Mouse (Mus musculus) thymus, postnatal 0 days (tissue): ENCODE measurements around the gene Mia2. TPM values are rescaled to one million over a fixed set of nuclear protein-coding genes. Genes with fewer than 3 reads are reported as not detected.

ENCODE experiments used
- DNase-seq: peaks from one replicate; pipeline ENCODE4 v3.0.0-alpha.2; 2015; ENCODE audit warnings: low spot score
- polyA plus RNA-seq: library from polyadenylated mRNA; unstranded; fragments of >200 nt; fragmentation: Nextera tagmentation; extraction: Ambion mirVana; gene quantifications from 2 replicates; pipeline ENCODE4 v1.2.1, GENCODE M21; 2015

The Mia2 gene
- polyA plus RNA-seq, 1 experiment from 2014 or later = 181 TPM

DNA sequence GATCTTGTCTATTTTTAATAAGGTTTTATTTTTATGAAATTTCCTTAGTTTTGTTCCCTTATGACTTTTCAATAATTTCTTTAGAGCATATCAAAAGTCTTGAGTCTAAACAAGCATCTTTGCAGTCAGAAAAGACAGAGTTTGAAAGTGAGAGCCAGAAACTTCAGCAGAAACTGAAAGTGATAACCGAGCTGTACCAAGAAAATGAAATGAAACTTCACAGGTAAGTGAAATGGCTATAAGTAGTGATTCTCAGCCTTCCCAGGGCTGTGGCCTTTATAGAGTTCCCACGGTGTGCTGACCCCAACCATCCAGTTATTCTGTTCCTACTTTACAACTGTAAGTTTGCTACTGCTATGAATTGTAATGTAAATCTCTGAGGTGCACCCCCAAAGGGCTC, 67.2 kb downstream of the Mia2 start:
- DNase-seq = no peak

DNA sequence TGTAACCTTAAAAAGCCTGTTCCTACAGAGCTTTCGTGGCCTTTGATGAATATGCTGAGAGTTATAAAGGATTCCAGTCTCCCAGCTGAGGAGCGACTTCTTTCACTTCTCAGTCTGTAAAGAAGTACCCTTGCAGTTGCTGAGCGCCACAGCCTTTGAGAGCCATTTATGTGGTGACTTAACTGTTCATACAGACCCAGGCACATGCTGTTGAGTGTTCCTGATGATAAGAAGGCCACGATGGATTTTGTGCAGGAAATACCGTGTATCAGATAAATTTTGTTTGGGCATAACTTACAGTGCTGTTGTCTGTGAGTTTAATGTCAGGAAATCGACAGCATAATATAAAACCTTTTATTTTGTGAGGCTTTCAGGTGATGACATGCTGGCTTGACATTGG, 68.9 kb downstream of the Mia2 start:
- no peak for DNase-seq

DNA sequence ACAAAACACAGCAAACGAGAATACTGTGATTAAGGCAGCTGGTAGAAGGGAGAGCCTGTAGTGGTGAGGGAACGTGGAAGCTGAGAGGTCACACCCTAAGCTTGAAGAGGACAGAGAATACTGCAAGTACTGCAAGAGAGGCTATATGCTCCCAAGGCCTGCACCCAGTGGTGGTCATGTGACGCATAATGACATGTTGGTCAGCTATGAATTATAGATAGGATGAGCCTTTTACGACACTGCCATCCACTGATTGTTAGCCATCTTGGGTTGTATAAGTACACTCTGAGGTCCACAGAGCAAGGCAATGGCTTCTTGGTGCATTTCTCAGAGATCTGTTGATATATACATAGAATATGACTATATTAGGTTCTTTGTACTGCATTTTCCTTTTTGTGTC, 71.0 kb downstream of the Mia2 start:
- DNase-seq = no peak

DNA sequence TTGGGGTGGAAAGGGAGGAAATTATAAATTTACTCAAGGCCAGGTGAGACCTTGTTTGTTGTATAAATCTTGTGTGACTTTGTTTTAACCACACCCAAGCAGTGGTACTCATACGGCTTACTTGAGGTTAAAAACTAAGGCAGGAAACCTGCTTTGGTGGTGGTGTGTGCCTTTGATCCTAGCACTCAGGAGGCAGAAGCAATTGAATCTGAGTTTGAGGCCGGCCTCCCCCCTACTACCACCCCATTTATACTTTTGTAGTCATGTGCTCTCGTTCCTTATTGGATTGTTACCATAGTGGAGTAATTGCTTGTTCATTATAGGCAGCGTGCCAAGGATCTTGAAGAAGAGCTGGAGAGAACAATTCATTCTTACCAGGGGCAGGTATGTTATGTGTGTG, 74.3 kb downstream of the Mia2 start:
- peak; percentile 22 for DNase-seq

DNA sequence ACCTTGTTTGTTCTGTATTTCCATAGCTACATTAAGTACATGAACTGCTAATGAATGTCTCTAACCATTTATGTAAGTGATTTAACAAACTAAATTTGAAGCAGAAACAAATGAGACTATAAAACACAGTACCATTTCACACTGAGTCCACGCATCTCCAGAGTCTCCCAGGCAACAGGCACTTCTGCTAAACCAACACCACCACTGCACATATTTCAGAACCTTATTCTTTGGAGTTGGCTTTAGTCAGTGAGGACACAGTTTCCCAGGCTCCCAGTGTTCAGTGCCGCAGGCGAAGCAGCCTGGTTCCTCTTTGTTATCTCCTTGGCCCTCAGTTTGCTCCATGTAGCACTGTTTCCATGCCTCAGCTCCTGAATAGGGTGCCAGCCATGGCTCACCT, 82.2 kb downstream of the Mia2 start:
- no peak for DNase-seq

DNA sequence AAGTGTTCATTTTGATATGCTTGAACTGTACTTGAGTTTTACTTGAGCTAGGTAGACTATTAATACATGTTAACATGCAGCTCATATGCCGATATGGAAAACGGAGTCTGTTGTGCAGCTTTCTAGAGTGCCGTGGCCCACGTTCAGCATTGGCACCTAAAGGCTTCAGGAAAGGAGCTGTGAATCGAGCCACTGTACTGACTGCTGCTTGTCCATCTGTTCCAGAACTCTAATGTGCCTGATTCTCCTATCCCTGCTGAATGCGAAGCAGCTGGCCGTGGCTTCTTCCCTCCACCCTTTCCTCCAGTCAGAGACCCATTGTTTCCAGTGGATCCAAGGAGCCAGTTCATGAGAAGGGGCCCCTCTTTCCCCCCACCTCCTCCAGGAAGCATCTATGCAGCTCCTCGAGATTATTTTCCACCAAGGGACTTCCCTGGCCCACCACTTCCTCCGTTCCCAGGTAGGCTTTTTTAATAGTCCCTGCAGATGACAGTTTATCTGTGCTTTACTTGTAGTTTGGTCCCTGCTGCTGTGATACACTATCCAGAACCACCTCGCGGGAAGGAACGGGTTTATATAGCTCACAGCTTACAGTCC, 92.6 kb downstream of the Mia2 start:
- no peak for DNase-seq

DNA sequence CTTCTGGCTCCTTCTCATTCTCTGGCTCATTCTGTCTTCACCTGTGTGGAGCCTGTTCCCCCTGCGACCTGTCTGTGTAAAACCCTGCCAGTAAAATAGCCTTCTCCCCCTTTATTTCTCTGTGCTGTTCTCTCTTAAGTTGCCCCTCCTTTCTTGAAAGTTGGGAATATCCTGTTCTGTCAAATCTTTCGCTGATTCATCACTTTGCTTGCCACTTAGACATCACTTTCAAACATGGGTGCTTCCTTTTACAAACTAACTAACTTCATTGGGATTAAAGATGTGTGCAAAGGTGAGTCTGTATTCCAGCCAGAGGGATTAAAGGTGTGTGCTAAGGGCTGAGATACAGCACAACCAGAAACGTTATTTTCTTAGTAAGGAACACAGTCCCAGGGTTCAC, 98.0 kb downstream of the Mia2 start:
- DNase-seq = no peak

DNA sequence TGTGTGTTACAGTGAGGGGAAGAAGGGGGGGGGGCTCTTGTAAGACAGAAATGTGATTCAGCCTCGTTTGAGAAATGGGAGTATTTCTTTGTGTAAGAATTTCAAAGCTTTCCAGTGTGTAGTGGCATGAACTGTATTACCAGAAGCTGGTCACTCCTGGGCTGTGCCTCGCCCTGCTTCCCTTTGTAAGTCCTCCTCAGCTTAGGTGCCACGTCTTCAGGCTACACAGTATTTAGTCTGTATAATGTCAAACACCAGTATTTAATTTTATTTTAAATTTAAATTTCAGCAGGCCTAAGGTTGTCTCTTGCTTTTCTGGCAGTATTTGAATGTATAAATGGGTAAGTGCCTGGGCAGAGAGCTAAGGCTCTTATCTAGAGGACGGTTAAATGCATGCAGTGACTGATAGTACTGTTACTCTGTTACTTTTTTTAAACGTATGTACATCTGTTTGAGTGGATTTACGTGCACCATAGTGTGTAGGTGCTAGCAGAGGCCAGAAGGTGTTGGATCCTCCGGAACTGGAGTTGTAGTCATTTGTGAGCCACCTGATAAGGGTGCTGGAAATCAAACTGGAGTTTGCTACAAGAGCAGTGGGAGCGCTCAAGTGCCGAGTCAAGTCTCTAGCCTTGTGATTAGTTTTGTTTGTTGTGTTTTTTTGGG, 98.9 kb downstream of the Mia2 start:
- DNase-seq = no peak

DNA sequence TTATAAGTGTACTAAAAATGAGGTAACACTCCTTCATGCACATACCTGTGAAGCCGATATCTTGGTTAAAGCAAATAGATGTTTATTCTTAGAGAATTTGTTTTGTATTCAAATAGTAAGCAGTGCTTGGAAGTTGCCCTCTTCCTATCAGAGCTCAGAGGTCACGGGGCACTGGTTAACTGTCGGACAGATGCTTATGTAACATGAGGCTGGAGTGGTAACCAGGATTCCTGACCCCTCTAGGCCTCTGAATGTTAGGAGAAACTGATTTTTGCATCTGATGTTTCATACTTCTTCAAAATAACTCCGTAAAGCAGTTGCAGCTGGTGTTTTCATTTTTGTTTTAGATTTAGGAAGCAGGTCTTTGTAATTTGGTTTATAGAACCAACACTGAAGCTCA, 99.5 kb downstream of the Mia2 start:
- DNase-seq = no peak

DNA sequence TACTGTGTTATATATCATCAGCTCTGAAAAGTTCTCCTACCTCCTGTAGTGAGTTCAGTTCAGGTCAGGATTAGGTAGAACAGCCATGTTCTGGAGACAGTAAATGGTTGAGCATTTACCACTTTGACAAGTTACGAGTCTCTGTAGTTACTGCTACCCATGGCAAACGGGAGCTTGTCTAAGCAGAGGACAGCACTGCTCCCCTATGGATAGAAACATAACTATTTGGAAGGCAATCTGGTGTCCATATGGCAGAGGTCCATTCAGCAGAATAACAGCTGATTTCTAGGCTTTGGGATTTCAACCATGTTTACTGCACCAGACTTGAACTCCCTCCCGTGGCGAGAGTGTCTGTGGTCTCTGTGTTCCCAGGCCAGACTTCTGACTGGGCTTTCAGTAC, 100.3 kb downstream of the Mia2 start:
- no peak for DNase-seq

DNA sequence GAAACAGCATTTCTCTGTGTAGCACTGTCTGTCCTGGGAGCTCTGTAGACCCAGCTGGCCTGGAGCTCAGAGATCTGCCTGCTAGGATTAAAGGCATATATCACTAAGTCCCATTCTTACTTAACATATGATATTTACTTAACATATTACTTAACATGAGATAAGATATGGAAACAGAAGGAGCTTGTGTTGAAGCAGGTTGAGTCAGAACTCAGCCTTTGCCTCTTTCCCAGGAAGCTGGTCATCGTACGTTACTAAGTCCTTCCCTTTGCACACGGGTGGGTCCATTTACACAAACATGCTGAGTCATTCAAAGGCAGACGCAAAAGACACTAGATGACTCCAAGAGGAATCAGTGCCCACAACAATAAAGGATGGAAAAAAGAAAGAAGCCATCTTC, 103.2 kb downstream of the Mia2 start:
- no peak for DNase-seq

DNA sequence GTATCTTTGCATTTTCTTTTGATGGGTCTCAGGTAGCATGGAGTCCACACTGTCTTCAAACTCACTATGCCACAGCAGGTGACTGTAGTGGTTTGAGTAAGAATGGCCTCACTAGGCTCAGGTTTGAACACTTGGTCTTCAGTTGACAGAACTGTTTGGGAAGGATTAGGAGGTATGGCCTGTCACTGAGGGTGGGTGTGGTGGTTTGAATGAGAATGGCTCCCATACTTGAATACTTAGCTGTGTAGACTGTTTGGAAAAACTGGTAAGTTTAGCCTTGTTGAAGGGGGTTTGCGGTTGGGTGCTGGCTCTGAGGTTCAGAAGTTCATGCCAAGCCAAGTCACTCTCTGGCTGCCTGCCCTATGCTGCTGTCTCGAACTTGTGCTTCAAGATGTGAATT, 103.8 kb downstream of the Mia2 start:
- no peak for DNase-seq

DNA sequence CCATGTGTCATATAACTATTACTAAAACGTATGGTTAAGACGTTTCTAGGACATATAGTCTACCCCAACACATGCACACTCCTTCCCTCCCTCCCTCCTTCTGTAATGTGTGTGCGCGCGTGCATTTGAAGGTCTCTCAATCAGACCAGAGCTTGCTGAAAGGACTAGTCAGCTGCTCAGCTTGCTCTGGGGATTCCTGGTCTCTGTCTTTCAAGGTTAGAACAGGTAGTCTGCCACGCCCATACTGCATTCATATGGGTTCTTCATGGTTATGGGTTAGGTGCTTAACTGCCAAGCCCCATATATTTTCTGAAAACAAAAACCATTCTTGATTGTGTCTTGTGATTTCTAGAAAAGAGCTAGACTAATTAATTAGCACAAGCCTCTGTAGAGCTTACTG, 110.0 kb downstream of the Mia2 start:
- DNase-seq = no peak

DNA sequence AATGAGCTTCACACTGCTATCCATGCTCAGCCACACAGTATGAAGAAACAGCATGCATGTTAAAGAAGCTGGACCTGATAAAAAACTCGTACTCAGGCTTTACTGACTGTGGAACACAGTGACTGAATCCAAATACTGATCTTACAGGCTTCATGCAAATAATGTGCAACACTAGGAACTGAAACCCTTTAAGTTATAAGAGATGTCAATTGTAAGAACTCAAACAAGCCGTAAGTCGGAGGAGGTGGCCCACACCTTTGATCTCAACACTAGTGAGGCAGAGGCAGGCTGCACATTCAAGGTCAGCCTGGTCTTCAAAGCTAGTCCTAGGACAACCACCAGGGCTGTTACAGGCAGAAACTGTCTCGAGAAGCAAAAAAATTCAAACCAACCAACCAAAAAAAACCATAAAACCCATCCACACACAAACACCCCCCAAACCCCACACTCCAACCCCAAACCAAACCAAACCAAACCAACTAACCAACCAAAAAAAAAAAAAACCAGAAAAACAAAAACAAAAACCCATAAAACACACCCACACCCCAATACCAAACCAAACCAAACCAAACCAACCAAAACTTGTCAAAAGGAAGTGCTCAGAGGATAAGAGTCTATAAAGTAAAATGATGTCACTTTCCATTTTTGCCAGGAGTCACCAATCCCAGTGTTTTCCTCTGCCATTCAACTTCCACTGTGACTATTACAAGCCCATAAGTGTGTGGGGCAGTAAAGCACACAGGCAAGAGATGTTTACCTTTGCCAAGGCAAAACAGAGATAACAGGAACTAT, 110.8 kb downstream of the Mia2 start:
- no peak for DNase-seq

DNA sequence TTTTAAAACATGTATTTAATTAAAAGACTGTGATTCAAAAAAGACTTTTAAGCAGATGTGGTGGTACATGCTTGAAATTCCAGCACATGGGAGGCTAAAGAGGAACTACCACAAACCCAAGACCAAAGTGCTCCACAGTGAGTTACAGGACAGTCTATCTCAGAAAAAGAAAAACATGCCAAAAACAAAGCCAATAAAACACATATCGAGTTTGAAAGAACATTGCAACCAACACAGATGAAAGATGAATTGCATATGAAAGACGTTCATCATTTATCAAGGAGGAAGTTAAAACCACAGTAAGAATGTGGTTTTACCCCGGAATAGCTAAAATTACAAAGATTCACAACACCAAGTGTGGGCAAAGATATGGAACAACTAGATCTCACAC, 111.4 kb downstream of the Mia2 start:
- DNase-seq = no peak

DNA sequence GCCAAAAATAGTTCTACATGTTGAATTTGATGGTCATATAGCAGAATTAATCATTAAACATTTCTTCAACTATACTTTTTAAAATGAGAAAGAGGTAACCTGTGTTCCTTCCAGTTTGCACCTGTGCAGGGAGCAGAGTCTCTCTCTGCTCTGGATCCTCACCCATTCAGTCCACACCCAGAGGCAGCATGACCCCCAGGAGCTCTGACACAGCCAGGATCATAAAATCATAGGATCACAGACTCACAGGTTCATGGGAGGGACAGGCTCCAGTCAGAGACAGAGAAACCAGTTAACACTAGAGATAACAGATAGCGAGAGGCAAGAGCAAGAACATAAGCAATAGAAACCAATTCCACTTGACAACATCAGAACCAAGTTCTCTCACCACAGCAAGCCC, 112.2 kb downstream of the Mia2 start:
- DNase-seq = no peak

DNA sequence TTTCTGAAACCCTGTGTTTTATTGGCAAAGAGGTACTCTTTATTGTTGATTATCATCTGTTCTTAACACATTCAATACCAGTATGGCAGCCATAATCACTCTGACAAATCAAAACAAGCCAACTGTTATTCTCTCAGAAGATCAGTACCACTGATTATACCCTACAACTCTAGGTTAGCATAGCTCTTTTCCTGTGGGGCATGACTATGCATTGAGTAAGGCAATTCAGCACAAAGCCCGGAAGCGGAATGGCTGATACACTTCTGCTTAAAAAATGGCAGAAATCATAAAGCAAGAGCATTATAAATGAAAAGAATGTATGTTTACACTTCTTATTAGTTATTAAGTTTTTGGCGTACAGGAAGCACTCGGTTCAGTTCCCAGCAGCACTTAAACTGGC, 120.6 kb downstream of the Mia2 start:
- peak; percentile 46 for DNase-seq

DNA sequence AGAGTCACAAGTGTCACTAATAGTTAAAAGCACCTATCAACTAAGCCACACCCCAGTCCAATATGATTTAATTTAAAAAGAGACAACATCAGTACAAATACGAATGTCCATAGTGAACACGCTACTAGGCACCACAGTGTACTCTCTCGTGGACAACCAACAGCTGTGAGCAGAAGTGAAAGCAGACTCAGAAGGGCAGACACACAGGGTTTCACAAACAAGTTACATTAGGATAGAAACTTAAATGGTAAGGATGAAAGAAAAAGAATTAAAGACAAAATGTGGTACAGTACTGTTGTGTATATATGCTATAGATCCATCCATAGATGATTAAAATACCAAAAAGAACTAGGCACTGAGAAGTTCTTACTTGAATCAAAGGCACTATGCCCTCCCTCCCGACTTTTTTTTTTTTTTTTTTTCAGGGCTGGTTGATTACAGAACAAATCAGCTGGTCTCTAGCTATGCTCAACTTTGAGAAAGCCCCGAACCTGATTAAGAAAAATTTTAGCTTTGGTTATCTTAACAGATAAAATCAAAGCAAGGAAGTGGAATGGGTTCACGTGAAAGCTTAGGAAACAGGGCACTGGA, 121.2 kb downstream of the Mia2 start:
- DNase-seq = peak; percentile 4

DNA sequence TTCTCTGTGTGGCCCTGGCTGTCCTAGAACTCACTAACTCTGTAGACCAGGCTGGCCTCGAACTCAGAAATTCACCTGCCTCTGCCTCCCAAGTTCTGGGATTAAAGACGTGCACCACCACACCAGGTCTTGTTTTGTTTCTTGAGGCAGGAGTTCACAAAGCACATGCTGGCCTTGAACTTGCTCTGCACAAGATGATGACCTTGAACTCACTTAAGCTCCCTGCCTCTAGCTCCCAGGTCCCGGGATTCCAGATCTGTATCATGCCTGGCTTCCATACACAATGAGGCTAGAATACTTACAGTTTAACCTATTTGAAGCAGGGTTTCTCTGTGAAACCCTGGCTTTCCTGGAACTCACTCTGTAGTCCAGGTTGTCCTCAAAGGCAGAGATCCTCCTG, 121.7 kb downstream of the Mia2 start:
- DNase-seq = no peak

DNA sequence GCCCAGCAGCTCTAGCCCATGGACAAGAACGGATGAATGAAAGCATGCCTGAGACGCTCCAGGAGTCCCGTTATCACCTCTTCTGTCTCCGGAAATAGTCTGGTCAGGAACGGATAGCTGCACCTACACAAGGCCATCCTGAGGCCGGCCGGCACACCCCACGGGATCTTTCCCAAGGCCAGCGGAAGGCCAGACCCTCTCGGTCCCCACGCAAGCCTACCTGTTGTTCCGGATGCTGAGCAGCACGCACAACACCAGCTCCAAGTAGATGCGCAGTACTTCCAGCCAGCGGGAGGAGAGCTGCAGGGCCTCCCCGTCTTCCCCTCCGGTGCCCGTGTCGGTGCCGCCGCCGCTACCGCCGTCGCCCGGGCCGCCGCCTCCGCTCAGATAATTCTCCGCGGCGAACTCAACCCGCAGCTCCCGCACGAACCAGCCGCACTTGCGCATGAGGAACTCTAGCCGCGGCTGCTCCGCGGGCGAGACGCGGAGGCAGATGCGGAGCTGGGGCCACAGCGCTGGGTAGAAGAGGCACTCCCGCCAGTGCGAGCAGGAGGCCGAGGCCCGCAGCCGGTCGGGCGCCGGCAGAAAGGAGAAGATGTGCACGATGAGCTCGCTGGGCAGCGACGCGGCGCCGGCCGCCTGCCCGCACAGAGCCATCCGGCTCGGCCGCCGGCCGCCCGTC, 123.2 kb downstream of the Mia2 start:
- peak; percentile 49 for DNase-seq

DNA sequence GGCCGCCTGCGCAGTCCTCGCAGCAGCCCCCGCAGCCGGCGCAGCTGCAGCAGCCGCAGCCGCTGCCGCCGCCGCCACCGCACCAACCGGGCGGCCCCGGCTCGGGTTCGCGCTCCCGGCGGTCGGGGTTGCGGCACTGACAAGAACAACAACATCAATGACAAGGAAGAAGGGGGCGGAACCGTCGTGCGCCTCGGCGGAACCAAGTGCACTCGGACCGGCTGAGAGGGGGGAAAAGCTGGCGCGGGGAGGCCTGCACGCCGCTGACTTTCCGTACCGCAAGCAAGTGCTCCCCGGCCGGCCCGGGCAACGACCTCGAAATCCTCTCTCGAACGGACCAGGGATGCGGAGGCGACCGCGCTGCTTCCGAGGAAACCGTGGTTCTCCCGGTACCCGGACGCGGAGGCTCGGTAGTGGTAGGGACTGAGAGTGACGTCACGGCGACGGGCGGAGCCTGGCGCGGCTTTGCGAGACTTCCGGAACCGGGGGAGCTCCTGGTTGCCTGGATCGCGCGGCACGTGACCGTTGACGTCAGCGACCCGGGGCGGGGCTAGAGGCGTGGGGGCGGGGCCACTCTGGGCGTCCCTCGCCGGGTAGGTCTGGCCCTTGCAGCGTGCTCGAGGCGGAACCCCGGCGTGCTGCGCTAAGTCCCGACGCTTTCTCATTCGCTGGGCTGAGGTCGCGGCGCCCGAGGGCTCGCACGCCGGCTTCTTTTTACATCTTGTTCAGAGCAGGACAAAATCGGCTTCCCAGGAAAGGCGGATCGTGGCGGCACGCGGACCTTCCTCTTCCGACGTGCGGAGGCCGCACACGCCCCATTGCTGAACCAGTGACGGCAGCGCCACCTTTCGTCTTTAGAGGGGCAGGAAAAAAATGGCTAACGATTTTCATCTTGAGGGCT, 124.0 kb downstream of the Mia2 start, which contains the start of gene Fbxo33:
Gene Fbxo33 (minus strand): TSS at position 401 of the 901 bp plus-strand sequence.
- DNase-seq = peak; percentile 99
